Mouse (Mus musculus) kidney, postnatal 4 days (tissue): ENCODE results near the gene Kank1.

Experiments
- DNase-seq, 2 experiments: peaks; one replicate each; pipeline ENCODE4 v3.0.0; 2021; ENCODE audit warnings: mixed read lengths in 2 of 2

Gene Kank1

DNA sequence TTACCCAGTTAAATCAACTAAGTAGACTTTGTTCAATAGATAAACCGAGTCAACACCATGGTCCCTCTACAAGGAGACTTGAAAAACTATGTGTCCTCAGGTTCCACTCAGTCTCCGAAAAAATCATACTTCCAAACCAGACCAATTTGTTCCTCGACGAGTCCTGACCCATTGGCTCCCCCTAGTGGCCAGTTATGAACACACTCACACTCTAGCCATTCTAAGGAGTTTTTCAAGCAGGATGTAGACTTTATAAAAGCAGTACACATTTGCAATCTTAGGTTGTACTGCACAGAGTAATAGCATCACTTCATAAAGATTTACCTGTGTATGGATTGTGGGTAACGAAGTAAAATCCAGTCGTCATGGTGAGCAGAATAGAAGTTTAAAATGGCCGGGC lies 208.3 kb downstream of the Kank1 start:
- peak; percentile 81 to 85 for DNase-seq

DNA sequence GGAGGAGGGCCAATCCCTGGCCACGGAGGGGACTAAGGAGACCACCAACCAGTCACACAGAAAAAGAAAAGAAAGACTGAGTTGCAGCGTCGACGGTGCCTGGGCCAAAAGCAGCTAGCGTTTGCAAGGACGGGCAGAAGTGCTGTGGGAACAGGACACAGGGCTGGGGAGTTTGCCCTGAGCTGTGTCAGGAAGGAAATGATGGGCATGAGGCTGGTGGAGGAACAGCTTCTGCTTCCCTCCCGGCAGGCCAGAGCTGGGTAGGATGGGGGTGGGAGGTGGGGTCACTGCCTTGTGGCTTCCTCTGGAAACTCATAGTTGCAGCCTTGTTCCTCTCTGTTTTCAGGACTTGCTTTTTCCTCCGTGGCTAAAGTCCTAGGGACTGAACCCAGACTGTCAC lies 209.1 kb downstream of the Kank1 start:
- DNase-seq = no peak

DNA sequence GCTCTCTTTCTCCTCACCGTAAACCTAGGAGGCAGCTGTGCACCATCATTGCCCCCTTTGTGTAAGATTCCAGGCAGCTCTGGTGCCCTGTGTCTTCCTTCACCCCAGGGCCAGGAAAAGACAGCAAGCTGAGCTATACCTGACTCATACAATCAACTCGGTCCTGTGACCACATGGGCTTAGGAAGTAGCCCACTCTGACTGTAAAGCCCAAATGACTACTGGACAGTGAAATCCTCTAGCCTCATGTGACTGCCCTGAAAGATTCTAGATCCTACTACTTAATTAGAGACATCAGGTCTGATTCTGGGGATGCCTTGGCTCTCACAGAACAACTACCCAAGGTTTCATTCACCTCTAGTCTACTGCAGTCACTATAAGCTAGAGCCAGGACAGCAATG lies 209.9 kb downstream of the Kank1 start:
- DNase-seq = no peak

DNA sequence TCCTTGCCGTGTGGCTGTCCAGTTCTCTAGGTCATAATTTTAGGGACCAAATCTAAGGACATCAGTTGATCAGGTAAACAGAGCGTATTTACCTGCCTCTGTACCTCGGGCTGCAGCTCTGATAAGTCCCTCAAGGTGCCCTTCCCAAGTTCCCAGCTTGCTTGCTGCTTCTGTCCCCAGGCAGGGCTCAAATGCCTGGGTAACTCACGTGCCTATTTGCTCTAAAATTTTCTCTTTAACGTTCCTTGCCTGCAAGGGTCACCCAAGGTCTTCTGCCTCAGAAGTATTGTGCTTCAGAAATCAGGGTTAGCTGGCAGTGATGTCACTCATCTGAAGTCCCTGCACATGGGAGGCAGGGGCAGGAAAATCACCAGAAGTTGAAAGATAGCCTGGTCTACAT lies 210.6 kb downstream of the Kank1 start:
- no peak for DNase-seq

DNA sequence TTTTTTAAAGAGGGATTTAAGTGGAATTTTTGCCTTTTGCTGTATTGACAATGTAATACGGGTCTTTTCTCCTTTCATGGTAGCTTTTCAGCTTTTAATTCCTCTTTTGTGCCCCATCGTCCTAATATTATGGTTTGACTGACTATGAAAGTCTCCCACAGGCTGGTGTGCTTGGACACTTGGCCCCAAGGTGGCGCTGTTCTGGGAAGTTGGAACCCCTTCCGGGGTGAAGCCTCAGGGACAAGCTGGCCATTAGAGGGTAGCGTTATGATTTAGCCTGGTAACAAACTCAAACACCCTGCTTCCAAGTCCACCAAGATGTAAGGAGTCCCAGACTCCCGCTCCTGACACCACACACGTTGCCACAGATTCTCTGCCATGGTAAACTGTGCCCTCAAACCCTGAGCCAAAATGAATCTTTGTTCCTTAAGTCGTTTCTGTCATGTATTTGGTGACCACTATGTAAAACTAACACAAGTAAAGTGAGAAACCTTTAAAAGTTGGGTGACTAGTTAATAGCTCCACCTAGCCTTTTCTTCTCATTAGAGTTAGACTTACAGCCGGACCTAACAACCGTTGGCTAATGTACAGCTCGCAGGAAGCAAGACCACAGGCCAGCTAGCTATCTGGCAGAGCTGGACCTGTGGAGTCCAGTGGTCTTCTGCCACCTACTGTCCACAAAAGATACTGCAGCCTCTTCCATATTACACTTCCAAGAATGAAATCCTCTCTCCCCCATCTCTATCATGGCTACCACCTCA lies 214.3 kb downstream of the Kank1 start:
- peak; percentile 80 to 81 for DNase-seq

DNA sequence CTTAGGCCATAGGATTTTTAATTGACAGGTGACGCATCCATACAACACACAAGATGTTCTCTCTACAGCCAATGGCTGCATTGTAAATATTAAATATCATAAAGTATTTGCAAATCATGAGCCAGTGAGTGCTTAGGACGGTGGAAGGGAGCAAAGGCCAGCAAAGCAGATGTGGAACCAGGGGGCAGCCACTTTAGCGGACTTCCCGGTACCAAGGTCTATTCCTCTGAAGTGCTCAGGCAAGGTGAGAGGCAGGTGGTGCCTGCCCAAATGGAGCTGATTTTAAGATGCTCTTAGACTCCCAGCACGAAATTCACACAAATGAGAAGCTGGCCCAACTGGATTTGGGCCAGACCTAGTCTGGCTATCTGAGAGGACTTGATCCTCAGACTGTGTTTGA lies 216.4 kb downstream of the Kank1 start:
- DNase-seq = no peak

DNA sequence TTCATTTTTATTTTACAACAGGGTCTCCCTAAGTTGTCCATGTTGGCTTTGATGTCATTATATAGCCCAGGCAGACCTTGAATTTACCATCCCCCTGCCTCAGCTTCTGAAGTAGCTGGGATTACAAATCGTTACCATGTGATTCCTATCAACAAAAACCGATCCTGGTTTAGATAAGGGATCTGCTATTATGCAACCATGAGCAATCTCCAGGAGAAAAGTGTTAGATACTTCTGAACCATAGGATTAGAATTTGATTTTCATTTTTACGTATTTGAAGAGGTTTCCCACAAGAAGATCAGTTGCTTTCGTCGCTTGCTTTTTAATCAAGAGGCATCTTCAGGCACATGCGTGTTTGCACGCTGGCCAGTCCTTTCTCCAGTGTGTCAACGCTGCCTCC lies 224.0 kb downstream of the Kank1 start:
- DNase-seq = no peak

DNA sequence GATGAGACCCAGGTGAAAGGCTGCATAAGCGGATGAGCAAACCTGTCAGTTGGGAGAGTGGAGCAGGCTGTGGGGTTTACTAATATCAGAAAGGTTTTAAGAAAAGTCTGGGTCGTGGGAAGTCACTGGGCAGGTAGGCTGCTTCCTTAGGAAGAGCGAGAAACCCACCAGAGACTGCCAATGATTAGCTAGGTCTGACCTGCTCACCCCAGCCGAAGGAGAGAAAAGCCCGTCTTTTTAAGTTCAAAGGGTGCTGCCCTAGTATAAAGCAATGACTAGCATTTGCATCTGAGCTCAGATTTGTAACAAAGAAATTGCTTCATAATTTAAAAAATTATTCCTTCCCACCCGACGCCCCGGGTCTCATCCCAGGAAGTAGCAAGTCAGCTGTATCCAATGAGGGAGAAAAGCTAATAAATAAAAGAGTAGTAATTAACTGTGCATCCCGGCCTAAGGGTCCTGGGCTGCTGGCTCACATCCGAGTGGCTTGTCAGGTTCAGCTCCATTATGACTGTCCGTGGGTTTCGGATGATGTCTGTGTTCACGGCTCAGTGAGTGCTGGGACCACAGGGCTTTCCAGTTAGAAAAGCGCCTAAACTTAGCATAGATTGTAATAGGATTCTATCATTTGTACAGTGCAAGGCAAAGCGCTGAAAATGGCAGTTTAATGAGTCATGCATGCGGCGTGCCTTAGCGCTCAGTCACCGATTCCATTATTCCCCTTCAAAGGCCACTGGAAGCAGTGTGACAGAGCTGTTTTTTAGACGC lies 225.0 kb downstream of the Kank1 start:
- peak; percentile 15 to 35 for DNase-seq

DNA sequence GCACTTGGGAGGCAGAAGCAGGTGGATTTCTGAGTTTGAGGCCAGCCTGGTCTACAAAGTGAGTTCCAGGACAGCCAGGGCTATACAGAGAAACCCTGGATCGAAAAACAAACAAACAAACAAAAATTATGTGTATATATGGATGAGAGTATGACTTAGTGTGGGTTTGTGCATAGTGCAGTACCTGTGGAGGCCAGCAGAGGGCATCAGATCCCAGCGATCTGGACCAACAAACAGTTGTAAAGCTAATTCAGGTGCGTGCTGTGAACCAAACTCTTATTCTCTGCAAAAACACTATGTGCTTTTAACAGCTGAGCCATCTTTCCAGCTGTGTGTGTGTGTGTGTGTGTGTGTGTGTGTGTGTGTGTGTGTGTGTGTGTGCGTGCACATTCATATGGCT lies 239.0 kb downstream of the Kank1 start:
- DNase-seq = peak; percentile 39 to 45

DNA sequence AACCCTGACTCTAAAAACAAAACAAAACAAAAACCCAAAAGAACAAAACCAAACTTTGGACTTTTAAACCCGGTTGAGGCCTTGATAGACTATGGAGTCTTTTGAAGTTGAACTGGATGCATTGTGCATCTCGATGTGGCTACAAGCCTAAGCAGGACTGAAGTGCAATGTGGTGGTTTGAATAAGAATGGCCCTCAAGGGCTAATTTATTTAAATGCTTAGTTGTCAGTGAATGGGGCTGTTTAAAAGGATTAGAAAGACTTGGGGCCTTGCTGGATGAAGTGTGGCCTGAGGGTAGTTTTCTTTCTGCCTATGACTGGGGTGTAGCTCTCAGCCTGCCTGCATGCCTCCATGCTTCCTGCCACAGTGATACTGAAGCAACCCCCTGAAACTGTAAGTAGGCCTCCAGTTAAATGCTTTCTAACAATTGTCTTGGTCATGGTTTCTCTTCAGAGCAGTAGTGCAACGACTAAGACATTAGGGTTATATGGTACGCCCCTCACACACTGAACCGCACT lies 242.4 kb downstream of the Kank1 start:
- no peak for DNase-seq

DNA sequence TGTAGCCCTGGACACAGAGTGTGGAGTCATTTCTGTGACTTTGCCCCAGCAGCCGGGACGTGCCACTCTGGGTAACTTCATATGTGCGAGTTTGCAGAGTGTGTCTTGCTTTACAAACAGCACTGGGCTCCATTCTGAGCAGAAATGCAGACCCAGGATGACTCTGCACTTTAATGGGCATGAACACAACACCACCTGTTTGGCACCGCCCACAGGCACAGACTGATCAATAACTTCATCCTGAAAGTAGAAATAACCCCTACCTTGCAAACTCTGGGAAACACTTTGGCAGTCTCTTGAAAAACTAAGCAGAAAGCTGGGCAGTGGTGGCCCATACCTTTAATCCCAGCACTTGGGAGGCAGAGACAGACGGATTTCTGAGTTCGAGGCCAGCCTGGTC lies 244.0 kb downstream of the Kank1 start:
- DNase-seq = no peak
